In the genomic region with DNA sequence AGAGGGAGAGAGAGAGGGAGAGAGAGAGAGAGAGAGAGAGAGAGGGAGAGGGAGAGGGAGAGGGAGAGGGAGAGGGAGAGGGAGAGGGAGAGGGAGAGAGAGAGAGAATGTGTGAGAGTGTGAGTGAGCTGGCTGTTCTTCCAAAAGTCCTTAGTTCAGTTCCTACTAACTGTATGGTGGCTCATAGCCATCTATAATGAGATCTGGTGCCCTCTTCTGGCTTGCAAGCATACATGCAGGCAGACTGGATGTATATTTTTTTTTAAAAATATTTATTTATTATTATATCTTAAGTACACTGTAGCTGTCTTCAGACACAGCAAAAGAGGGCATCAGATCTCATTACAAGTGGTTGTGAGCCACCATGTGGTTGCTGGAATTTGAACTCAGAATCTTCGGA, we compare ENCODE assay signal across 10 mouse cellular contexts. TPM values are rescaled to one million over a fixed set of nuclear protein-coding genes. Genes with fewer than 3 reads are reported as not detected.
DNase-seq lines count a peak whose midpoint lies in the region; ATAC-seq and TF ChIP-seq lines count a peak whose summit lies in the region.
"Not testable (repeated sequence)": the region's sequence is repeated elsewhere in the genome, so short reads cannot be mapped to it uniquely, and the experiment has no call there.
"Had no signal": no experiment of that assay in that cellular context is flagged by ENCODE, and none has a peak within 500 bp of the region (broad histone marks: within the 10 kb centered on the region; RNA-seq: fewer than 3 reads in every experiment).

No protein-coding gene starts in this region.

- DNase-seq in A20 (ENCODE audit: low read depth, low spot score) (peak; percentile 42), ES-CJ7 (ENCODE audit: low read depth, low spot score) (peak; percentile 45), R1 (ENCODE audit: low read depth, low spot score) (peak; percentile 37)
- peak; percentile 45 for DNase-seq in embryonic facial prominence, embryonic 11.5 days (ENCODE audit: low spot score)
- DNase-seq in liver, postnatal 0 days = not testable (repeated sequence)
- peak; percentile 50 for DNase-seq in retina, embryonic 14.5 days (ENCODE audit: low spot score)

- not testable (repeated sequence) for H3K4me2 ChIP-seq in embryonic facial prominence, embryonic 11.5 days (ENCODE audit: low read depth, low read length); liver, postnatal 0 days (ENCODE audit: low read depth, low read length)

- not testable (repeated sequence) for TF ChIP-seq EP300 in liver, postnatal 0 days (IDR thresholded peaks at IDR 0.05; ENCODE audit: low read depth)

- H3K27ac ChIP-seq in embryonic facial prominence, embryonic 11.5 days (replicated peaks; ENCODE audit: low read depth, low read length); liver, postnatal 0 days (ENCODE audit: low read depth): not testable (repeated sequence)

- not testable (repeated sequence) for ATAC-seq in embryonic facial prominence, embryonic 11.5 days (replicated peaks; ENCODE audit: insufficient number of reproducible peaks, low FRiP score, low TSS enrichment, low read depth); liver, postnatal 0 days
- peak; percentile 15 for ATAC-seq in inflammation-experienced regulatory T-cells, adult 6 months

- peak; percentile 73 for TF ChIP-seq CTCF in liver, postnatal 0 days (IDR thresholded peaks at IDR 0.05; ENCODE audit: low read depth)

- not testable (repeated sequence) for H3K9ac ChIP-seq in embryonic facial prominence, embryonic 11.5 days (replicated peaks; ENCODE audit: low read length); liver, postnatal 0 days (replicated peaks)

- not testable (repeated sequence) for H3K36me3 ChIP-seq in embryonic facial prominence, embryonic 11.5 days (replicated peaks; ENCODE audit: control insufficient read depth, insufficient read depth, low read depth, low read length); liver, postnatal 0 days (replicated peaks; ENCODE audit: insufficient read depth, low read length)

- WGBS in embryonic facial prominence, embryonic 11.5 days = 69% methylated on average over 1 of the region's 1 CpGs
- WGBS in liver, postnatal 0 days (ENCODE audit: insufficient replicate concordance) = 66% methylated on average over 1 of the region's 1 CpGs

- H3K4me3 ChIP-seq in embryonic facial prominence, embryonic 11.5 days (ENCODE audit: low read depth, low read length); liver, postnatal 0 days (ENCODE audit: low read depth, low read length): not testable (repeated sequence)

- H3K9me3 ChIP-seq in embryonic facial prominence, embryonic 11.5 days (replicated peaks; ENCODE audit: control insufficient read depth, low read length); liver, postnatal 0 days (ENCODE audit: low read length): not testable (repeated sequence)

- H3K27me3 ChIP-seq in embryonic facial prominence, embryonic 11.5 days (ENCODE audit: control insufficient read depth, insufficient read depth, low read length); liver, postnatal 0 days (ENCODE audit: insufficient read depth, low read length): not testable (repeated sequence)

- H3K4me1 ChIP-seq in embryonic facial prominence, embryonic 11.5 days (ENCODE audit: control insufficient read depth, insufficient read depth, low read length); liver, postnatal 0 days (ENCODE audit: insufficient read depth): not testable (repeated sequence)

RNA-seq across cellular contexts. Expression of a gene that starts 4.2 kb away (rescaled TPM):
- polyA plus RNA-seq in embryonic facial prominence, embryonic 11.5 days (2014; fragmentation: Nextera tagmentation; extraction: Ambion mirVana) = 139 and 147 TPM in 2 replicates
- 100 to 1,000 TPM in 2 of 3 experiments, 10 to 100 TPM in 1; 95.6 to 122 (median 112) TPM for polyA plus RNA-seq in inflammation-experienced regulatory T-cells, adult 6 months (2017; shearing (Covaris generic))
- 54.6 and 55.0 TPM in 2 replicates for polyA plus RNA-seq in liver, postnatal 0 days (2015; fragmentation: Nextera tagmentation; extraction: Ambion mirVana)

RNA-seq across cellular contexts. Expression of a gene that starts 17.4 kb away (rescaled TPM):
- 4.5 and 5.8 TPM in 2 replicates for polyA plus RNA-seq in embryonic facial prominence, embryonic 11.5 days (2014; fragmentation: Nextera tagmentation; extraction: Ambion mirVana)
- polyA plus RNA-seq in inflammation-experienced regulatory T-cells, adult 6 months (2017; shearing (Covaris generic)) = 10 to 100 TPM; 50.8 to 92.7 (median 68.9) TPM
- 12.7 and 13.6 TPM in 2 replicates for polyA plus RNA-seq in liver, postnatal 0 days (2015; fragmentation: Nextera tagmentation; extraction: Ambion mirVana)

RNA-seq across cellular contexts. Expression of a gene that starts 21.8 kb away (rescaled TPM):
- 37.5 and 43.6 TPM in 2 replicates for polyA plus RNA-seq in embryonic facial prominence, embryonic 11.5 days (2014; fragmentation: Nextera tagmentation; extraction: Ambion mirVana)
- polyA plus RNA-seq in inflammation-experienced regulatory T-cells, adult 6 months (2017; shearing (Covaris generic)) = 1 to 10 TPM; 5.1 to 6.4 (median 5.9) TPM
- polyA plus RNA-seq in liver, postnatal 0 days (2015; fragmentation: Nextera tagmentation; extraction: Ambion mirVana) = 2.4 and 3.1 TPM in 2 replicates

RNA-seq across cellular contexts. Expression of a gene that starts 30.8 kb away (rescaled TPM):
- 5.6 and 6.1 TPM in 2 replicates for polyA plus RNA-seq in embryonic facial prominence, embryonic 11.5 days (2014; fragmentation: Nextera tagmentation; extraction: Ambion mirVana)
- polyA plus RNA-seq in inflammation-experienced regulatory T-cells, adult 6 months (2017; shearing (Covaris generic)) = 1 to 10 TPM; 1.6 to 6.3 (median 3.1) TPM
- 57.7 and 58.5 TPM in 2 replicates for polyA plus RNA-seq in liver, postnatal 0 days (2015; fragmentation: Nextera tagmentation; extraction: Ambion mirVana)
- polyA plus RNA-seq: forebrain, embryonic 14.5 days had no signal

RNA-seq across cellular contexts. Expression of a gene that starts 33.5 kb away (rescaled TPM):
- polyA plus RNA-seq in embryonic facial prominence, embryonic 11.5 days (2014; fragmentation: Nextera tagmentation; extraction: Ambion mirVana) = not detected in 2 replicates
- under 1 TPM in 2 of 3 experiments, not detected in 1; 0.25 to 0.31 TPM for polyA plus RNA-seq in inflammation-experienced regulatory T-cells, adult 6 months (2017; shearing (Covaris generic))
- 0.05 and 0.08 TPM in 2 replicates for polyA plus RNA-seq in liver, postnatal 0 days (2015; fragmentation: Nextera tagmentation; extraction: Ambion mirVana)
- polyA plus RNA-seq: midbrain, embryonic 10.5 days; neural tube, embryonic 11.5 days had no signal
